Mouse (Mus musculus): Measurements from ENCODE around the gene Mapkbp1. TPM values are rescaled to one million over a fixed set of nuclear protein-coding genes. Genes with fewer than 3 reads are reported as not detected.
A peak's percentile ranks its signal among the peaks of the same experiment; 100 is the strongest.

Gene Mapkbp1
- polyA plus RNA-seq (2012; ENCODE audit: insufficient read depth, low replicate concordance), result 0.82 TPM in 1 of 2 replicates, not detected in the other

DNA sequence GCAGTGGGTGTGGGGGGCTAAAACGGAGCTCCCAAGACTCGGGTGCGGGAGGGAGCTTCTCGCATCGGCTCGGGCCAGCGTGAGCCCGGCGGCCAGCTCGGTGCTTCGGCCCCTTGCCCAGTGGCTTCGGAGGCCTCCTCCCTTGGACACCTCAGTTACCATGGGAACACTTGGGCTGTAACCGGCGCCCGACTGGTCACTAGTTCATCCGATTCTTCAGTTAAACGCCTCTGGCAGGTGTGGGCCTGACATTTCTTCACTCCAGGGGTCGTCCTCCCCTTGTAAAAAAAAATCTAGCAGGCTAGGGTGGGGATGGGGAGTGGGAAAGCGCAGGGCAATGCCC, at the start of gene Mapkbp1:
Gene Mapkbp1, plus strand, starts transcription at position 163 of the 343 bp plus-strand sequence.
- peak within 1 kb of the TSS; percentile 93 for H3K4me3 ChIP-seq (replicated peaks)
- TF ChIP-seq FLI1 (IDR thresholded peaks at IDR 0.05; ENCODE audit: low read length) (no peak), GATA1 (IDR thresholded peaks at IDR 0.05; ENCODE audit: borderline replicate concordance, low read length) (no peak)
- peaks cover 6% of the 10 kb centered on the region for H3K36me3 ChIP-seq (replicated peaks; ENCODE audit: low read length)
- H3K9me3 ChIP-seq, result no peaks in the 10 kb centered on the region
- H3K27me3 ChIP-seq (replicated peaks), result no peaks in the 10 kb centered on the region
- H3K4me1 ChIP-seq, result peaks cover 26% of the 10 kb centered on the region

DNA sequence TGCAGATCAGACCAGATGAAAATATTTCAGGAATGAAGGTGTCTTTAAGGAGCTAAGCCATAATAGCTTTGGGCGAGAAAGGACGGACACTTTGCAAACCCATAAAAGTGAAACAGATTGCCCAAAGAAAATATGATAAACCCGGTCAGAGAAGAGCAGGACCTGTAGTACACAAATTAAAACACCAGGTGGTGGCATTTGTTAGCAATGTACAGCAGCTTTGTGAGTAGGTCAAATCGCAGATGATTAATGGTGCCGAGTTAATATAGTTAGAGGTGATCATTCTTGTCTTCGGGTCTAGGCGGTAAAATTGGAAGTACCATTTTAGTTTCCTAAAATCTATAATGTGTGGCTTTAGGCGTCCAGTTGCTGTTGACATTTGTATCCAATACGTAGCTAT, 1.9 kb upstream of the Mapkbp1 start:
- H3K36me3 ChIP-seq (replicated peaks; ENCODE audit: low read length), result peaks cover 18% of the 10 kb centered on the region
- no peaks in the 10 kb centered on the region for H3K9me3 ChIP-seq
- H3K27me3 ChIP-seq (replicated peaks), result no peaks in the 10 kb centered on the region
- H3K4me1 ChIP-seq, result peaks cover 25% of the 10 kb centered on the region
- TF ChIP-seq GATA1 (IDR thresholded peaks at IDR 0.05; ENCODE audit: borderline replicate concordance, low read length) (no peak), FLI1 (IDR thresholded peaks at IDR 0.05; ENCODE audit: low read length) (no peak)
- H3K4me3 ChIP-seq (replicated peaks), result no peak overlapping the region

DNA sequence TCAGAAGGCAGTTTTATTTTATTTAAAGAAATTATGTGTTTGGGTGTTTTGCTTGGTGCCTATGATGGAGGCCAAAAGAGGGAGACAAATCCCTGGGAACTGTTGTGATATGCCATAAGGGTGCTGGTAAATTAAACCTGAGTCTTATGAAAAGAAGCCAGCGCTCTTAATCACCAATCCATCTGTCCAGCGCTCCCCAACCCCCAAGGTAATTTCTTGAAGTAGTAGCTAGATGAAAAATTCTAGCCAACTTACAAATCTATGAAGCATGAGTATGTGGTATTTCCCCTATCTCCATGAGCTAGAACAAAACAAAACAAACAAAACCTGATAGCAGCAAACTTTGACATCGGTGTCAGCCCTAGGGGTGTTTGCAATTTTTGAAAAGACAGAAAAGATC, 1.2 kb upstream of the Mapkbp1 start:
- Histone ChIP-seq H3K27me3 (replicated peaks) (no peaks in the 10 kb centered on the region), H3K4me1 (peaks cover 25% of the 10 kb centered on the region), H3K4me3 (replicated peaks) (no peak overlapping the region), H3K9me3 (no peaks in the 10 kb centered on the region), H3K36me3 (replicated peaks; ENCODE audit: low read length) (peaks cover 11% of the 10 kb centered on the region)
- TF ChIP-seq GATA1 (IDR thresholded peaks at IDR 0.05; ENCODE audit: borderline replicate concordance, low read length) (no peak), FLI1 (IDR thresholded peaks at IDR 0.05; ENCODE audit: low read length) (no peak)

DNA sequence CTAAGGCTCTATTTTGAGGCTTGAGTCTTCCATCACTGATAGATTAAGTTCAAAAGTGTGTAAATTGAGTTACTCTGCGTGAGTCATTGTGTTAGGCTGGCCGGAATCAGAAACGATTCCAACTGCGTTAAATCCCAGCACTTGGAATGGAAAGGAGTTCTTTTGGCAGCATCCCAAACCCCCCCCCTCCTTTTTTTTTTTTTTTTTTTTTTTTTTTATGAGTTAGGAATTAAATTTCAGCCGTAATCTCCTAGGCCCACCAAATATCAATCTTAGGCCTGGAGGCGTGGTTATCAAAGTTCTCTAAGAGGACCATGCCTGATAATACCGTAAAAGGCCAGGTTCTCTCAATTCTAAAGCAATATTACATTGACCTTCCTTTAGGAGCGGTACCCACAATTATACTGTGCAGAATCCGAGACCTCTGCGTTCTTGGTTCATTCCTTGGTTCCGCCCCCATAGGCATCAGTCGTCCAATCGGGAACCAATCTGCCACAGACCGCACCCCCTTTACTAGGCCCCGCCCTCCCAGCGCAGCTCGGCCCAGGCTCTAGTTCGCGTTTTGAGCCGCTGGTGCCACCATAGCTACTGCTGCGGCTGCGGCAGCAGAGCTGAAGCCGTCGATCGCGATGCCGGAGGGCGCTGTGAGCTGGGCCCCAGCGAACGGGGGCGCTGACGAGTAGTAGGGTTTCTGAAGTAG, 512 bp upstream of the Mapkbp1 start:
- Histone ChIP-seq H3K9me3 (no peaks in the 10 kb centered on the region), H3K4me3 (replicated peaks) (peak overlapping the region; percentile 93), H3K27me3 (replicated peaks) (no peaks in the 10 kb centered on the region), H3K4me1 (peaks cover 25% of the 10 kb centered on the region), H3K36me3 (replicated peaks; ENCODE audit: low read length) (peaks cover 6% of the 10 kb centered on the region)
- TF ChIP-seq GATA1 (IDR thresholded peaks at IDR 0.05; ENCODE audit: borderline replicate concordance, low read length) (no peak), FLI1 (IDR thresholded peaks at IDR 0.05; ENCODE audit: low read length) (no peak)

DNA sequence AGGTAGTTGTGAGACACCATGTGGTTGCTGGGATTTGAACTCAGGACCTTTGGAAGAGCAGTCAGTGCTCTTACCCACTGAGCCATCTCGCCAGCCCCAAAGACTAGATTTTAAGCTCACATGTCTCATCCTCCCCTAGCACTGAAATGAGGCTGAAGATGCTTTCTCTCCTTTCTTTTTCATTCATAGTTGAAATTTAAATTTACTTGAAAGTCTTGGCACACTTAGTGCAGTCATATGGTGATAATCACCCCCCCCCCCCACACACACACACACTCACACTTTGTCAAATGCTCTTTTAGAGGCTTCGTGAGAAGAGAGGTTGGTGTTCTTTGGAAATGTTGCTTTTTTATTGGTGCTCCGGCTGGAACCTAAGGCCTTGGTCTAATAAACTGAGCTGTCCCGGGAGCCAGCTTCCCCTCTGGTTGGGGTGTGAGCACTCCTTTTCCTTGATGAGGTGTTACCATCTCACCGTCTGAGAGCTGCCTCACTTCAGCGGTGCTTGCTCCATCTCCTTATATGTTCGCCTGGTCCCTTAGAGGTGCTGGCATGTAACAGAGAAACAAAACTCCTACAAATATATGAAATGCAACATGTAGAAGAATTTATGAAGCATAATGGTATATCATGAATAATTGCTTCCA, 8.0 kb downstream of the Mapkbp1 start:
- Histone ChIP-seq H3K4me3 (replicated peaks) (no peak overlapping the region), H3K4me1 (peaks cover 23% of the 10 kb centered on the region), H3K27me3 (replicated peaks) (peaks cover 3% of the 10 kb centered on the region), H3K36me3 (replicated peaks; ENCODE audit: low read length) (peaks cover 9% of the 10 kb centered on the region), H3K9me3 (no peaks in the 10 kb centered on the region)
- no peak for TF ChIP-seq FLI1 (IDR thresholded peaks at IDR 0.05; ENCODE audit: low read length)
- TF ChIP-seq GATA1 (IDR thresholded peaks at IDR 0.05; ENCODE audit: borderline replicate concordance, low read length), result no peak

DNA sequence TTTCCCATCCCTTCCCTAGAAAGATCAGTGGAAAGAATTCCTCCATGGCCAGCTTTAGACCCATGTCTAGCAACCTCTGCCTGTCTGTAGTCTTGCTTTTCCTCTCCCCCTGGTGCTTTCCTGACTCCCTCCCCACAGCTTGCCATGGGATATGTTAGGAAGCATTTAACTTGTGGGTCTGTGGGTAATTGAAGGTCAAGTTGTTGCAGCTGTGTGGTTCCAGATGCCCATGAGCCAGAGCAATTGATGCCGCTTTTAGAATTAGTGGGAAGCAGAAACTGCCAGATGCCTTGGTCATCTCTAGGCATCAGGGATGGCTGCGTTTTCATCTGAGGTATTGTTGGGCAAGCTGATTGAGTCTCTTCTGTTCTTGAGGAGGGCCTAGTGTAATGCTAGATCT, 9.1 kb downstream of the Mapkbp1 start:
- TF ChIP-seq GATA1 (IDR thresholded peaks at IDR 0.05; ENCODE audit: borderline replicate concordance, low read length), result no peak
- no peak for TF ChIP-seq FLI1 (IDR thresholded peaks at IDR 0.05; ENCODE audit: low read length)
- no peaks in the 10 kb centered on the region for H3K9me3 ChIP-seq
- no peak overlapping the region for H3K4me3 ChIP-seq (replicated peaks)
- peaks cover 9% of the 10 kb centered on the region for H3K36me3 ChIP-seq (replicated peaks; ENCODE audit: low read length)
- H3K4me1 ChIP-seq, result peaks cover 30% of the 10 kb centered on the region
- peaks cover 3% of the 10 kb centered on the region for H3K27me3 ChIP-seq (replicated peaks)

DNA sequence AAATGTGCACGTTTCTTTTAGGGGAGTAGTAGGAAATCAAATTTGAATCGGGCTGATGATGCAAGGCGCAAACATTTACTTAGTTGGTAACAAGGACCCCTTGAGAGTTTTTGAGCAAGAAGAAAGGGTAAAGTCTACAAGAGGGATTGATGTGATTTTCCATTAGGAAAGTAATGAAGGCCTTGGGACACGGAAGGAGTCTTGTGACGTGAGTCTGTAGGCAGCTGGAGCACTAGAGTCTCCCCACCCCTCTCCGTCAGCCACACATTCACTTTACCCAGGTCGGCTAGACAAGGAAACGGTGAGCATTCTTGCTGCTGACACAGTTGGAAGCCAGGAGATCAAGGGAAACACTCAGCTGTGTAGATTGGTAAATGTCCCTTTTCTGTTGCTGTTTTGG, 13.4 kb downstream of the Mapkbp1 start:
- Histone ChIP-seq H3K4me1 (peaks cover 24% of the 10 kb centered on the region), H3K27me3 (replicated peaks) (no peaks in the 10 kb centered on the region), H3K9me3 (no peaks in the 10 kb centered on the region), H3K4me3 (replicated peaks) (no peak overlapping the region), H3K36me3 (replicated peaks; ENCODE audit: low read length) (peaks cover 9% of the 10 kb centered on the region)
- TF ChIP-seq FLI1 (IDR thresholded peaks at IDR 0.05; ENCODE audit: low read length), result no peak
- TF ChIP-seq GATA1 (IDR thresholded peaks at IDR 0.05; ENCODE audit: borderline replicate concordance, low read length), result no peak

DNA sequence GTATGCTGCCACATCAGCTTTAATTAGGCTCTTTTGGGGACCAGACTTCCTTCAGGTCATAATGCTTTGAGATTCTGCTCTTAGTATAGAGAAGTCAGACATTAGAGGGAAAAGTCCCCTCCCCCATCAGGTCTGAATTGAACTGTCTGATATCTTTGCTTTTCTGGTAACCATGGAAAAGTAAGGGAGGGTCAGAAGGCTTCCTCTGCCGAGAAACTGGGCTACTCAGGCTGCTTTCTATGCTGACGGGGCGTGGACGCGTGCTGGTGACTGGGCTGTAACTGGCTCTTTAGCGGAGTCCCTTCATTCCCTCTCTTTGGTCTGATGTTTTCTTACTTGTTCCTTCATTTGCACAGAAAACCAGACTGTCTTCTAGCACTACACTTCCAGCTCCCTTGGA, 13.9 kb downstream of the Mapkbp1 start:
- TF ChIP-seq FLI1 (IDR thresholded peaks at IDR 0.05; ENCODE audit: low read length) (no peak), GATA1 (IDR thresholded peaks at IDR 0.05; ENCODE audit: borderline replicate concordance, low read length) (no peak)
- H3K36me3 ChIP-seq (replicated peaks; ENCODE audit: low read length), result peaks cover 8% of the 10 kb centered on the region
- H3K27me3 ChIP-seq (replicated peaks), result no peaks in the 10 kb centered on the region
- no peaks in the 10 kb centered on the region for H3K9me3 ChIP-seq
- H3K4me3 ChIP-seq (replicated peaks), result peak overlapping the region; percentile 26
- peaks cover 24% of the 10 kb centered on the region for H3K4me1 ChIP-seq

DNA sequence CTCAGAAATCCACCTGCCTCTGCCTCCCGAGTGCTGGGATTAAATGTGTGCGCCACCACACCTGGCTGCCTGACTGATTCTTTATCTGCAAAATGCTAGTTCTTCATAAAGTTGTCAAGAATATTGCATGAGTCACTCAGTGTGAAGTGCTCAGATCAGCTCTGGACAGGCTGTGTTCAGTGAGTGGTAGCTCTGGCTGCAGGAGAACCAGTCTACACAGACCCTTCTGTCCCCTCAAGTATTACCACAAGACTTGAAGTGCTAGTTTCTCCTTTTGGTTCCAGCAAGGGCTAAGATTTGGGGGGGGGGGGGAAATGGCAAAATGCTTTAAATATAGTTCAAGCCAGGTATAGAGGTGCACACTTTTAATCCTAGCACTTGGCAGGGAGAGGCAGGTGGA, 14.9 kb downstream of the Mapkbp1 start:
- Histone ChIP-seq H3K9me3 (no peaks in the 10 kb centered on the region), H3K4me1 (peaks cover 27% of the 10 kb centered on the region), H3K4me3 (replicated peaks) (no peak overlapping the region), H3K36me3 (replicated peaks; ENCODE audit: low read length) (peaks cover 5% of the 10 kb centered on the region), H3K27me3 (replicated peaks) (no peaks in the 10 kb centered on the region)
- TF ChIP-seq FLI1 (IDR thresholded peaks at IDR 0.05; ENCODE audit: low read length), result no peak
- no peak for TF ChIP-seq GATA1 (IDR thresholded peaks at IDR 0.05; ENCODE audit: borderline replicate concordance, low read length)

DNA sequence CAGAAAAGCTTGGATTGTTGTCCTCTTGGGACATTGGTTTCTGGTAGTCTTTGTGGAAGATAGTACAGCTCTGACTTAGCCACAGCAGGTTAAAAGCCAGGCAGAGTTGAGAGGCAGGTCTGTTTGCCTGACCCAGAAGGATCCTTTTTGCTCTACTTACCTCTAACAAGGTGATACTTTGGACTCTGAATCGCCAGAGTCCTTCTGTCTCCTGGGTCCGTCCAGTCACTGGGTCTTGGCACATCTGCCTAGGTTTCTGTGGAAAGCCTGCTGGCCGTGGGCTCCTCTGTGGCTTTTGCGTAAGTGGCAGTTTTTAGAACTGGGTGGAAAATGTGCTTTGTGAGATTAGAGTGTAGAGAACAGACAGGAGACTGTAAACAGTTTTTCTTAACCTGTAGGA, 16.5 kb downstream of the Mapkbp1 start:
- Histone ChIP-seq H3K27me3 (replicated peaks) (no peaks in the 10 kb centered on the region), H3K4me1 (peaks cover 36% of the 10 kb centered on the region), H3K4me3 (replicated peaks) (no peak overlapping the region), H3K36me3 (replicated peaks; ENCODE audit: low read length) (peaks cover 3% of the 10 kb centered on the region), H3K9me3 (no peaks in the 10 kb centered on the region)
- TF ChIP-seq GATA1 (IDR thresholded peaks at IDR 0.05; ENCODE audit: borderline replicate concordance, low read length), result no peak
- TF ChIP-seq FLI1 (IDR thresholded peaks at IDR 0.05; ENCODE audit: low read length), result no peak
